Mouse (Mus musculus) liver, embryonic 14.5 days (tissue): ENCODE results near the gene Dlgap5.

ENCODE experiments used
- CTCF ChIP-seq: IDR thresholded peaks from 2 replicates; pipeline ENCODE4 v1.5.1; 2016; ENCODE audit warnings: antibody characterized with exemption, low read depth, control low read depth
- EP300 ChIP-seq: IDR thresholded peaks from 2 replicates; pipeline ENCODE4 v1.6.1; 2016; ENCODE audit warnings: antibody characterized with exemption, low read depth

DNA sequence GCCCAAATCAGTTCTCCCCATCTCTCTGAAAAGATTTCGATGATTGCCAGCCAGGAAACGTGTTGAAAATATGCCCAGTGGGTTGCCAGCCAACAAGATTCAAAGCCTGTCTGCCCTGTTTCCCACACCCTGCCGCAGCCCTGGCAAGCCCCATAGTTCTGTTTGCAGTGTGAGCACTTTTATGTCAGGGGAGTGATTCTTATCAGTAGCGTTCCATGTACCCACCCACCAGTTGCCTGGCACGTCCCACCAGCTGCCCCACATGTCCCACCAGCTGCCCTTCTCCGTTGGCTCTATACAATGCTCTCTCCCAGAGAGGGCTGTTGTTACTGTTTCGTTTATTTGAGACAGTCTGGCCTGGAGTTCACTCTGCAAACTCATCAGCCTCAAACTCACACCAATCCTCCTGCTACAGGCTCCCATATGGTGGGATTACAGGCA, 51.3 kb downstream of the Dlgap5 start:
- TF ChIP-seq CTCF = no peak
- no peak for TF ChIP-seq EP300
